8 mouse cellular contexts compared by ENCODE assay signal in the genomic region with DNA sequence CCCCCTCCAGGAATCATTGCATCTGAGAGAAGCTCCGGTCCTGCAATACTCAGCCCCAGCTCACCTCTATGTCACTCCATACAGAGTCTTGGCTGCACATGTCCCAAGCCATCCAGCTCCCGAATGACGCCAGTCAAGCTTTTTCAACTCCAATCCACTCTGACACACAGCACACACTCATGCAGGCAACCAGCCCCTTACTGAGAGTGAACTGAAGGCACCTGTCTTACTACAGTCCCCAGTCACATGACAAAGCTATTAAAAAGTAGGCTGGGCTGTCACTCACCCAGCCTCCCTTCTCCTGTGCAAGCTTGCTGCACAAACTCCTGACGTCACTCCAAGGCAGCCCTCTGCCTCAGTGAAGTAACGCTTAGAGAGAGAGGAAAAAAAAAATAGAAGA. TPM values are rescaled to one million over a fixed set of nuclear protein-coding genes. Genes with fewer than 3 reads are reported as not detected.
DNase-seq lines count a peak whose midpoint lies in the region; ATAC-seq and TF ChIP-seq lines count a peak whose summit lies in the region.

No protein-coding gene starts in this region.

- H3K27me3 ChIP-seq in hindbrain, embryonic 12.5 days: no peaks in the 10 kb centered on the region
- 0 out of 2 replicates have a peak, but pooled peaks cover 3% of the 10 kb centered on the region for H3K27me3 ChIP-seq in limb, embryonic 10.5 days (ENCODE audit: low read depth, poor library complexity, severe bottlenecking)
- H3K27me3 ChIP-seq in midbrain, embryonic 10.5 days (ENCODE audit: low read depth, poor library complexity, severe bottlenecking): peaks cover 7% of the 10 kb centered on the region; the same call in 1 of the 2 replicates

- H3K36me3 ChIP-seq in hindbrain, embryonic 12.5 days: no peaks in the 10 kb centered on the region
- H3K36me3 ChIP-seq in limb, embryonic 10.5 days: no peaks in the 10 kb centered on the region
- H3K36me3 ChIP-seq in midbrain, embryonic 10.5 days: no peaks in the 10 kb centered on the region

- H3K4me3 ChIP-seq in left cerebral cortex, adult 2 months: peak overlapping the region; percentile 63
- H3K4me3 ChIP-seq in brown adipose tissue, adult 24 weeks (ENCODE audit: insufficient read depth, low read depth, low read length): peak overlapping the region; percentile 58
- peak overlapping the region; percentile 44 for H3K4me3 ChIP-seq in hindbrain, embryonic 12.5 days
- H3K4me3 ChIP-seq in limb, embryonic 10.5 days: peak overlapping the region; percentile 61
- H3K4me3 ChIP-seq in midbrain, embryonic 10.5 days: peak overlapping the region; percentile 59

- peak overlapping the region; percentile 69 for H3K27ac ChIP-seq in left cerebral cortex, adult 2 months
- H3K27ac ChIP-seq in brown adipose tissue, adult 24 weeks (replicated peaks; ENCODE audit: low read depth, low read length): peak overlapping the region; percentile 94
- no peak overlapping the region for H3K27ac ChIP-seq in hindbrain, embryonic 12.5 days
- H3K27ac ChIP-seq in limb, embryonic 10.5 days: no peak overlapping the region
- peak overlapping the region; percentile 86; the same call in 1 of the 2 replicates for H3K27ac ChIP-seq in midbrain, embryonic 10.5 days (replicated peaks)

- H3K4me1 ChIP-seq in brown adipose tissue, adult 24 weeks (ENCODE audit: control insufficient read depth, insufficient read depth, insufficient read length, low read length): no peaks in the 10 kb centered on the region
- peaks cover 8% of the 10 kb centered on the region for H3K4me1 ChIP-seq in hindbrain, embryonic 12.5 days
- H3K4me1 ChIP-seq in limb, embryonic 10.5 days: peaks cover 17% of the 10 kb centered on the region
- H3K4me1 ChIP-seq in midbrain, embryonic 10.5 days: peaks cover 12% of the 10 kb centered on the region

- no peak overlapping the region for H3K9ac ChIP-seq in hindbrain, embryonic 12.5 days

- intact Hi-C loops in left cerebral cortex, adult 2 months (cut with DNase I): loop anchor here (5.0 to 10.0 kb wide), 2 partner anchors 511 to 559 kb away; no protein-coding TSS in a partner anchor

- peak in 1 of 2 experiments; percentile 20 for DNase-seq in left cerebral cortex, adult 2 months (ENCODE audit: extremely low spot score in 1 of 2, low spot score in 2 of 2)
- DNase-seq in left cerebral cortex, adult 11 months (ENCODE audit: low spot score): no peak
- DNase-seq in frontal cortex, adult 2 months (ENCODE audit: extremely low spot score in 1 of 2, low spot score in 1 of 2): peak; percentile 19 to 37
- peak; percentile 53 for DNase-seq in limb, embryonic 10.5 days (ENCODE audit: low spot score)
- peak; percentile 46 for DNase-seq in midbrain, embryonic 10.5 days (ENCODE audit: low spot score)

- no peak for TF ChIP-seq CTCF in left cerebral cortex, adult 2 months (IDR thresholded peaks at IDR 0.05)

- H3K9me3 ChIP-seq in hindbrain, embryonic 12.5 days (replicated peaks): no peaks in the 10 kb centered on the region
- no peaks in the 10 kb centered on the region for H3K9me3 ChIP-seq in limb, embryonic 10.5 days (replicated peaks)
- H3K9me3 ChIP-seq in midbrain, embryonic 10.5 days (replicated peaks): no peaks in the 10 kb centered on the region

- WGBS in hindbrain, embryonic 12.5 days: 0% methylated on average over 5 of the region's 5 CpGs
- WGBS in limb, embryonic 10.5 days: 18% methylated on average over 5 of the region's 5 CpGs
- 11% methylated on average over 5 of the region's 5 CpGs for WGBS in midbrain, embryonic 10.5 days

- ATAC-seq in hindbrain, embryonic 12.5 days (ENCODE audit: low FRiP score): peak; percentile 68
- no peak for ATAC-seq in monocyte, adult 5-6 weeks (replicated peaks; ENCODE audit: insufficient number of reproducible peaks, low FRiP score, low TSS enrichment, poor library complexity, severe bottlenecking)

- peak overlapping the region; percentile 61 for H3K4me2 ChIP-seq in hindbrain, embryonic 12.5 days (replicated peaks)

RNA-seq across cellular contexts. Expression of a gene that starts 13.9 kb away (rescaled TPM):
- 10 to 100 TPM; 48.8 to 57.4 TPM for total RNA-seq in left cerebral cortex, adult 2 months (2021)
- polyA plus RNA-seq in brown adipose tissue, adult 24 weeks (2012; ENCODE audit: insufficient read depth, insufficient read length, missing spikeins): 15.7 and 19.8 TPM in 2 replicates
- polyA plus RNA-seq in frontal cortex, adult 2 months (2012; rRNA removed): 27.3 and 28.9 TPM in 2 replicates
- polyA plus RNA-seq in hindbrain, embryonic 12.5 days (2016; fragmentation: Nextera tagmentation; extraction: Ambion mirVana): 4.5 and 5.8 TPM in 2 replicates
- polyA plus RNA-seq in limb, embryonic 10.5 days (2016; fragmentation: Nextera tagmentation; extraction: Ambion mirVana): 2.6 and 6.4 TPM in 2 replicates
- 1.5 and 1.9 TPM in 2 replicates for polyA plus RNA-seq in midbrain, embryonic 10.5 days (2016; fragmentation: Nextera tagmentation; extraction: Ambion mirVana)
- 0.38 to 1.3 TPM (median 0.75 TPM) in 3 replicates for total RNA-seq in monocyte, adult 5-6 weeks (2017)

Comparison
In these comparisons a context has a peak if more than half of its experiments do, and no peak if none do; other contexts are left out.
1. H3K27ac ChIP-seq: peak in left cerebral cortex, adult 2 months (single experiment), brown adipose tissue, adult 24 weeks (single experiment) and midbrain, embryonic 10.5 days (single experiment); none in hindbrain, embryonic 12.5 days (single experiment) and limb, embryonic 10.5 days (single experiment).
2. Peak in every context shown above with its lines, with median percentiles within 50 percentile points of each other: H3K4me3 ChIP-seq.